Mouse (Mus musculus) neural tube, embryonic 12.5 days (tissue): Measurements from ENCODE around the gene Foxe3. TPM values are rescaled to one million over a fixed set of nuclear protein-coding genes. Genes with fewer than 3 reads are reported as not detected.
"Not testable (repeated sequence)": the region's sequence is repeated elsewhere in the genome, so short reads cannot be mapped to it uniquely, and the experiment has no call there.

ENCODE experiments used
- ATAC-seq: fragments of 200-750 bp; cut with Nextera tagmentation; 2 replicates; pipeline ENCODE4 v1.8.0; 2017; ENCODE audit warnings: low read depth, mild to moderate bottlenecking, moderate TSS enrichment, moderate library complexity; ENCODE audit not compliant: low FRiP score
- H3K27ac ChIP-seq: fragments of 300-500 bp; sonication (generic); 2 replicates; pipeline ENCODE4 v1.5.1; 2016
- H3K27me3 ChIP-seq: fragments of 300-500 bp; sonication (generic); replicated peaks from 2 replicates; pipeline ENCODE4 v1.6.1; 2016; ENCODE audit warnings: mild to moderate bottlenecking
- H3K36me3 ChIP-seq: fragments of 300-500 bp; sonication (generic); 2 replicates; pipeline ENCODE4 v1.6.1; 2016; ENCODE audit warnings: mild to moderate bottlenecking
- H3K4me1 ChIP-seq: fragments of 300-500 bp; sonication (generic); 2 replicates; pipeline ENCODE4 v1.6.1; 2016
- H3K4me2 ChIP-seq: fragments of 300-500 bp; sonication (generic); replicated peaks from 2 replicates; pipeline ENCODE4 v1.6.1; 2016; ENCODE audit warnings: mild to moderate bottlenecking
- H3K4me3 ChIP-seq: fragments of 300-500 bp; sonication (generic); 2 replicates; pipeline ENCODE4 v1.5.1; 2016
- H3K9ac ChIP-seq: fragments of 300-500 bp; sonication (generic); 2 replicates; pipeline ENCODE4 v1.6.1; 2016; ENCODE audit warnings: mild to moderate bottlenecking
- H3K9me3 ChIP-seq: fragments of 300-500 bp; sonication (generic); 2 replicates; pipeline ENCODE4 v1.6.1; 2016; ENCODE audit warnings: mild to moderate bottlenecking
- WGBS: fragments of 180-500 bp; shearing (Covaris S2); methylation state at CpG from one replicate; pipeline ENCODE4 v1.1.7; 2016; 5-methylcytosine and 5-hydroxymethylcytosine counted together
- polyA plus RNA-seq: library from polyadenylated mRNA; unstranded; fragments of >200 nt; fragmentation: Nextera tagmentation; extraction: Ambion mirVana; gene quantifications from 2 replicates; pipeline ENCODE4 v1.2.1, GENCODE M21; 2016

Foxe3 gene
- not detected in 2 replicates for polyA plus RNA-seq

DNA sequence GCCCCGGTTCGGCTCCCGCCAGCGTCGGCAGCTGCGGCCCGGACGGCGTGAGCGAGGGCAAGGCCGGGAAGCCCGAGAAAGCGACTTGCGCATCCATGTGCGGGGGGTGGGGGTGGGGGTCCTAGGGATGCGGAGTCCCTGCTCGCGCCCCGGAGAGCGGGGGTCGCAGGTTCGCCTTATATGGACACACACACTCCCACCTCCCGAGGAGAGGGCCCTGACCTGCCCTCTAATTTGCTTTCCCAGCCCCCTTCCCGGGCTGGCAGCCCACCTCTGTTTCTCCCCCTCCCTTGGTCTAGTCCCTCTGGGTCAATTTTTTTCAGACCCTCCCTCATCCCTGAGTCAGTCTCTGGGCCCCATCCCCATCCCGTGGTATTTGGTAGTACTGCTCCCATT, at the start of gene Foxe3:
Foxe3 (minus strand) TSS at position 97 of the 396 bp plus-strand sequence.
- H3K27ac ChIP-seq: no peak within 1 kb of the TSS
- no peaks in the 10 kb centered on the region for H3K36me3 ChIP-seq
- peaks cover 80% of the 10 kb centered on the region for H3K27me3 ChIP-seq
- no peaks in the 10 kb centered on the region for H3K9me3 ChIP-seq
- peaks cover 11% of the 10 kb centered on the region for H3K4me1 ChIP-seq
- H3K9ac ChIP-seq: peak within 1 kb of the TSS; percentile 33; the same call in 1 of the 2 replicates
- ATAC-seq: no peak
- WGBS: 1% methylated on average over 25 of the region's 25 CpGs
- peak within 1 kb of the TSS; percentile 36 for H3K4me3 ChIP-seq
- peak within 1 kb of the TSS; percentile 65 for H3K4me2 ChIP-seq

- H3K36me3 ChIP-seq: peaks cover 8% of the 10 kb centered on the region
- H3K4me3 ChIP-seq: no peak overlapping the region
- H3K27ac ChIP-seq: no peak overlapping the region
- no peaks in the 10 kb centered on the region for H3K27me3 ChIP-seq
- 94% methylated on average over 1 of the region's 1 CpGs for WGBS
- no peaks in the 10 kb centered on the region for H3K9me3 ChIP-seq
- H3K9ac ChIP-seq: no peak overlapping the region
- ATAC-seq: no peak
- H3K4me1 ChIP-seq: no peaks in the 10 kb centered on the region
- H3K4me2 ChIP-seq: no peak overlapping the region
Measured at GRCm38 (mm10) chr4:114973229-114973740, 47.5 kb upstream of the Foxe3 start.

DNA sequence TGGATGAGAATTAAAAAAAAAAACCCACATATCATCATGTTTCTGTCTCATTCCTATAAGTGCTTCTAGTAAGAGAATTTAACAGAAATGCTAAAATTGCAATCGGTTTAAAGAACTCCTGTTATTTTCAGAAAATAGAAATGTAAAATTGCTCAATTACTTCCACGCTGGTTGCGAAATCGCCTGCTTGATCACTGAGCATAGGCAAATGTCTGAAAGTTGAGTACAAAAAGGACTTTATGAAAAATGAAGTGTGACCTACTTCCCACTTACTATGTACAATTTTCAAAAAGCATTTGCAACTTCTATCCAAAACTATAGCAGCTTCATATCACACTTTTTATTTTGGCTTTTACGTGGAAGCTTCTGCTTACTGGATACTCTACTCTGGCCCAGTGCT, 44.9 kb upstream of the Foxe3 start:
- ATAC-seq: no peak
- Histone ChIP-seq H3K27me3 (no peaks in the 10 kb centered on the region), H3K4me3 (no peak overlapping the region), H3K9me3 (no peaks in the 10 kb centered on the region), H3K4me2 (no peak overlapping the region), H3K9ac (no peak overlapping the region), H3K27ac (no peak overlapping the region), H3K4me1 (no peaks in the 10 kb centered on the region), H3K36me3 (peaks cover 29% of the 10 kb centered on the region)
- WGBS: 95% methylated on average over 5 of the region's 5 CpGs

DNA sequence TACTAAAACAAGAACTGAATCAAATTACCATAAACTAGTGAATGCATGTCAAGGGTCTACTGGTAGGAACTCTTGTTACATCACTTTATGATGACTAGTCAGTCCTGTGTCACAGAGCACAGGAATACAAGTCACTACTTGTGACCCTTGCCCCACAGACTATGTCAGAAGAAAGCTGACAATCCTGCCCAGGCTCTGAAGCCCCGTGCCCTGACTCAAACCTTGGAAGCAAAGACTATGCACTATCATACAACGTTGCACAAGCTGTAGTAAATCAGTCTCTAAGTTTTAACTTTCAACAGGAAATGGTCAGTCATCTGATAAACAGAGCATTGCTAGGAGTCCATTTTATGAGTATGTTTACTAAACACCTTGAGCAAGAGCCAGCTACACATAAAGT, 35.1 kb upstream of the Foxe3 start:
- WGBS: 90% methylated on average over 2 of the region's 2 CpGs
- peaks cover 31% of the 10 kb centered on the region for H3K36me3 ChIP-seq

DNA sequence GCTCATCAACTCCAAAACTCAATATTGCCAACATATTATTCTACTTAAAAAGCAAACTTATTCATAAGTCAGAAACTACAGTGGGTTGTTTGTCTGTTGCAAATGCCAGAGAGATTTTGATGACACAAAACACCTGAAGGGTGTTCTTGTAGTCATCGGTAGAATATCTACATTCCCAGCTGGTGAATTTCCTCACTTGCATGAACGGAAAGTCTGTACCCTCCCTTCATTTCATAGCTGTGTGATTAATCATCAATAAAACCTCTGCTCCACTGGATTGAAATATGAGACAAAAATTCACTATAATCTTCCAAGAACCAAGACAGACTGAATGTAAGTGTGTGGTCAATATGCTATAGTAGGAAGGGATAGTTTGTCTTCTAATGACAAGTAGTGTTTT, 33.7 kb upstream of the Foxe3 start:
- Histone ChIP-seq H3K27me3 (no peaks in the 10 kb centered on the region), H3K4me1 (no peaks in the 10 kb centered on the region), H3K4me2 (no peak overlapping the region), H3K4me3 (no peak overlapping the region), H3K36me3 (peaks cover 17% of the 10 kb centered on the region), H3K27ac (no peak overlapping the region), H3K9me3 (no peaks in the 10 kb centered on the region), H3K9ac (no peak overlapping the region)
- WGBS: 97% methylated on average over 2 of the region's 2 CpGs
- no peak for ATAC-seq

More for the DNA sequence above, 35.1 kb upstream of the Foxe3 start:
- H3K9me3 ChIP-seq, H3K4me2 ChIP-seq, H3K4me3 ChIP-seq, H3K4me1 ChIP-seq, H3K9ac ChIP-seq, H3K27me3 ChIP-seq, H3K27ac ChIP-seq, ATAC-seq: not testable (repeated sequence)

DNA sequence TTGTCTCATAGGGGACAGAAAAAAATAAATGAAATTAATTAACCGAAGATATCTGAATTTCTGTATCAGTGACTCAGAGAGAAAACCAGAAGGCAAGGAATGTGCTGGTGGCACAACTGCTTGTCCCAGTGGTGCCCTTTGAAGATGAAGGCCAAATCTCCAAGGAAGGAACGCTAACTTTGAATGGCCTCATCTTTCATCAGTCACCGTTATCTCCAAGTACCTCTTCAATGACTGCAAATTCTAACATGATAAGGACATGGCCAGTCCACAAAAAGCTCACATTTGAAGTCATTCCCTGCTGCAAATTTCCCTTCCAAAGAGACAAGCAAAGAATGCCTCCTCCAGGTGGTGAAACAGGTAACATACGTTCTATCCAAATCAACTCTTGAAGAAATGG, 33.0 kb upstream of the Foxe3 start:
- 94% methylated on average over 4 of the region's 4 CpGs for WGBS
- Histone ChIP-seq H3K4me3 (no peak overlapping the region), H3K4me1 (no peaks in the 10 kb centered on the region), H3K9ac (no peak overlapping the region), H3K27me3 (no peaks in the 10 kb centered on the region), H3K36me3 (peaks cover 15% of the 10 kb centered on the region), H3K9me3 (no peaks in the 10 kb centered on the region), H3K27ac (no peak overlapping the region), H3K4me2 (no peak overlapping the region)
- no peak for ATAC-seq

- Histone ChIP-seq H3K9ac (no peak overlapping the region), H3K36me3 (peaks cover 14% of the 10 kb centered on the region), H3K27ac (no peak overlapping the region), H3K4me3 (no peak overlapping the region), H3K4me2 (no peak overlapping the region), H3K4me1 (no peaks in the 10 kb centered on the region), H3K27me3 (no peaks in the 10 kb centered on the region), H3K9me3 (no peaks in the 10 kb centered on the region)
- WGBS: 97% methylated on average over 2 of the region's 2 CpGs
- no peak for ATAC-seq
Measured at GRCm38 (mm10) chr4:114958231-114958630, 32.4 kb upstream of the Foxe3 start.

DNA sequence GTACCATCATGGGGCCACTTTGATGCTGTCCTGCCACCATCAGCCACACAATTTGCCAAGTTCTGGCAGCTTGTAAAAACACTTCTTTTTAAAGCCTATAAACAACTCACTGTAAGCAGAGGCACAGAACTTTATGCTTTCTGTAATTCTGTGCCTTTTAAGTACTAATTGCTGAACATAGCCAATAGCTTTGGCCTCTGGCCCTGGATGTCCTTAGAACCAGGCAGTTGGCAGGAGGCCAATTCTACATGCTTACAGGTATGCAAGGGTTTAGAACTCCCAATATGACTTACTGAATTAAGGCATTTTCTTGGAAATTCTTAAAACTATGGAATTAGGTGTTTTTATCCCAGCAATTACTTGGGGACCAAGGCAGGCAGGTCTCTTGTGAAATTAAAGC, 31.6 kb upstream of the Foxe3 start:
- no peaks in the 10 kb centered on the region for H3K27me3 ChIP-seq
- no peak overlapping the region for H3K9ac ChIP-seq
- H3K4me1 ChIP-seq: no peaks in the 10 kb centered on the region
- H3K36me3 ChIP-seq: peaks cover 6% of the 10 kb centered on the region
- no peaks in the 10 kb centered on the region for H3K9me3 ChIP-seq
- H3K4me2 ChIP-seq: no peak overlapping the region
- H3K4me3 ChIP-seq: no peak overlapping the region
- no peak overlapping the region for H3K27ac ChIP-seq
- no peak for ATAC-seq

- Histone ChIP-seq H3K9me3 (no peaks in the 10 kb centered on the region), H3K27me3 (peaks cover 9% of the 10 kb centered on the region; the same call in 1 of the 2 replicates), H3K4me2 (no peak overlapping the region), H3K36me3 (no peaks in the 10 kb centered on the region), H3K4me3 (no peak overlapping the region), H3K4me1 (no peaks in the 10 kb centered on the region), H3K9ac (no peak overlapping the region), H3K27ac (no peak overlapping the region)
- 79% methylated on average over 3 of the region's 3 CpGs for WGBS
- ATAC-seq: no peak
Measured at GRCm38 (mm10) chr4:114953172-114953571, 27.4 kb upstream of the Foxe3 start.

DNA sequence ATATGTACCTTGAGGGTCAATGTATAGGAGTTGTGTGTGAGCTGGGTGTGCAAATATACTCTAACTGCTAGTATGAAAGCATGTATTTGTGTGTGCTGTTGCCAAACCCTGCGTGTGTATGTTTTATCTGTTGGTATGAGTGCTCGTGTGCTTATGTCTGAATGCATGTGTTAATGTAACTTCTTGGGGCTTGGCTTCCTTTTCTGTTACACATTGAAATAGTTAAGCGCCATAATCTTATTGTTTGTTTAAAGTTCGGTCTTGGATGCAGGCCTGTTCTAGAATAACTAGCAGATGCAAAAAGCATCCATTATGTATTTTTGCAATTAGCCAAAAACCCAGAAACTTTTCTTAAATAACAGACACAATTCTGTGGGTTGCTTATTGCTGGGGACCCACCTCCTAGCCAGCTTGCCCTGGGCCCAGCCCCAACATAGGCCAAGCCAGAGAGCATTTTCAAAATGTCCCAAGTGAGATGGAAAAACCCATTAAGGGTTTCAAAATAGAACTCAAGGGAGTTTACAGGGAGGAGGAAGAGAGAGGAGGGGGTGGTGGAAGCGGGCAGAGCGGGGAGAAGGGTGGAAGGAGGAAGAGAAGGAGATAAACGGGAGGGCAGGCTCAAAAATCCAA, 22.2 kb upstream of the Foxe3 start:
- peaks cover 23% of the 10 kb centered on the region for H3K27me3 ChIP-seq
- H3K9me3 ChIP-seq: no peaks in the 10 kb centered on the region
- no peaks in the 10 kb centered on the region; the same call in 1 of the 2 replicates for H3K4me1 ChIP-seq
- ATAC-seq: no peak
- H3K4me2 ChIP-seq: no peak overlapping the region
- no peak overlapping the region for H3K9ac ChIP-seq
- H3K36me3 ChIP-seq: no peaks in the 10 kb centered on the region
- no peak overlapping the region for H3K4me3 ChIP-seq
- WGBS: 71% methylated on average over 7 of the region's 7 CpGs
- no peak overlapping the region for H3K27ac ChIP-seq

DNA sequence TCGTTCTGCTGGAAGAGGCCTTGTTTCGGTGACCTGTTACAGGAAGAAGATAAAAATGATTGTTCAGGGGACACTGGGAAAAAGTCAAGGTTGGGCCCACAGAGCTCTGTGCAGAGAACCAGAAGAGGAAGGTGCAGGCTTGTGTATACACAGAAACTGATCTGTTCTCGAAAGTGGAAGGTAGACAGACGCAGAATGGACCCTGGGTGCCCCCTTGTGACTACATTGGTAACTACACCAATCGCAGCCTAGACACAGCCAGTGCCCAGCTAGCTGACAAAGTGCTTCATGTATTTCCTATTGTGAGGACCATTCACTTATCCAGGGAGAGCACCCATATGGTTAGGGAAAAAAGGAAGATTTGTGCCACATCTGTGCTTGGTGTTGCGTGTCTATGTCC, 21.6 kb upstream of the Foxe3 start:
- peak; percentile 49 for ATAC-seq
- Histone ChIP-seq H3K4me1 (peaks cover 6% of the 10 kb centered on the region; the same call in 1 of the 2 replicates), H3K27me3 (peaks cover 23% of the 10 kb centered on the region), H3K27ac (no peak overlapping the region), H3K9ac (no peak overlapping the region), H3K9me3 (no peaks in the 10 kb centered on the region), H3K36me3 (no peaks in the 10 kb centered on the region), H3K4me3 (no peak overlapping the region), H3K4me2 (no peak overlapping the region)
- 32% methylated on average over 6 of the region's 6 CpGs for WGBS

DNA sequence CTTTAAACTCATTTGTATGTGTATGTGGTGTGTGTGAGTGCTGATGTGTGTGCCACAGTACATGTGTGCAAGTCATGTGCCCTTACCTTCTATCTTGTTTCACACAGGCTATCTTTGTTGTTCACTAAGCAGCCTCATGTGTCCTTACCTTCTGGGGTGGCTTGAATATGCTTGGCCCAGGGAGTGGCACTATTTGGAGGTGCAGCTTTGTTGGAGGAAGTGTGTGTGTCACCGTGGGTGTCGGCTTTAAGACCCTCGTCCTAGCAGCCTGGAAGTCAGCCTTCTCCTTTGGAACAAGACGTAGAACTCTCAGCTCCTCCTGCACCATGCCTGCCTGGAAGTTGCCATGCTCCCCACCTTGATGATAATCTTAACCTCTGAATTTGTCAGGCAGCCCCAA, 20.6 kb upstream of the Foxe3 start:
- H3K27ac ChIP-seq: no peak overlapping the region
- no peaks in the 10 kb centered on the region for H3K9me3 ChIP-seq
- no peak overlapping the region for H3K4me3 ChIP-seq
- no peak overlapping the region for H3K4me2 ChIP-seq
- peaks cover 23% of the 10 kb centered on the region for H3K27me3 ChIP-seq
- 92% methylated on average over 4 of the region's 4 CpGs for WGBS
- ATAC-seq: no peak
- H3K36me3 ChIP-seq: no peaks in the 10 kb centered on the region
- H3K4me1 ChIP-seq: peaks cover 9% of the 10 kb centered on the region; the same call in 1 of the 2 replicates
- H3K9ac ChIP-seq: no peak overlapping the region

DNA sequence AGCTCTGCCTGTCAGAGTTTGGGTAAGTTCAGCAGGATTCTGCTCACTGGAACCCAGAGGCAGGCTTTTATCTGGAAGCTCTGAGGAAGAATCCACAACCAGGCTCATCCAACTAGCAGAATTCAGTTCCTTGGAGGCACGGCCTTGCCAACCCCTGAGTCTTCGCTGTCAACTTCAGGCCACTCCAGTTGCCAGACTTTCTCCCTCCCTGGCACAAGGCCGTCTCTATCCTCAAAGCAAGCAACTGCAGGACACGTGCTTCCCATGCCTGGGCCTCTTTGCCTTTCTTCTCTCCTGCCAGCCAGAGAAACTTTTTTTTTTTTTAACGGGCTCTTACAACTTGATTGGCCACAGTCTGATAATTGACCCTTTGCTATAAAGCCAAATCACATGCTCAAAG, 19.2 kb upstream of the Foxe3 start:
- 15% methylated on average over 5 of the region's 5 CpGs for WGBS
- no peak overlapping the region for H3K9ac ChIP-seq
- no peak overlapping the region for H3K4me3 ChIP-seq
- no peak for ATAC-seq
- H3K9me3 ChIP-seq: no peaks in the 10 kb centered on the region
- peaks cover 23% of the 10 kb centered on the region for H3K27me3 ChIP-seq
- H3K4me2 ChIP-seq: no peak overlapping the region
- no peak overlapping the region for H3K27ac ChIP-seq
- H3K36me3 ChIP-seq: no peaks in the 10 kb centered on the region
- H3K4me1 ChIP-seq: peaks cover 9% of the 10 kb centered on the region; the same call in 1 of the 2 replicates
